Mouse (Mus musculus) liver, embryonic 14.5 days (tissue): ENCODE data around the gene Afp. TPM values are rescaled to one million over a fixed set of nuclear protein-coding genes. Genes with fewer than 3 reads are reported as not detected.

Source experiments
- ATAC-seq: fragments of 200-750 bp; cut with Nextera tagmentation; 2 replicates; pipeline ENCODE4 v1.8.0; 2017; ENCODE audit warnings: moderate number of reproducible peaks, mild to moderate bottlenecking, moderate library complexity; ENCODE audit not compliant: insufficient read depth
- DNase-seq, 3 experiments: peaks; one replicate each; pipeline ENCODE4 v3.0.0-alpha.2; 2012 to 2013; ENCODE audit warnings: low read depth in 3 of 3, low spot score in 3 of 3
- H3K27ac ChIP-seq: fragments of 300-500 bp; sonication (generic); 2 replicates; pipeline ENCODE4 v1.5.1; 2014; ENCODE audit warnings: moderate library complexity, mild to moderate bottlenecking, control low read depth, inconsistent platforms
- H3K27me3 ChIP-seq: fragments of 300-500 bp; sonication (generic); 2 replicates; pipeline ENCODE4 v1.6.1; 2014; ENCODE audit warnings: mild to moderate bottlenecking, low read length, moderate library complexity; ENCODE audit not compliant: control insufficient read depth, insufficient read depth
- H3K36me3 ChIP-seq: fragments of 300-500 bp; sonication (generic); replicated peaks from 2 replicates; pipeline ENCODE4 v1.6.1; 2014; ENCODE audit warnings: low read depth; ENCODE audit not compliant: control insufficient read depth, insufficient read depth
- H3K4me1 ChIP-seq, 2 experiments: fragments of 200-500 bp in 1 of 2; fragments of 300-500 bp in 1 of 2; sonication (generic) in 1 of 2; replicated peaks; 2 replicates each; pipeline ENCODE4 v1.6.1; 2012 to 2014; ENCODE audit warnings: antibody characterized with exemption in 1 of 2, inconsistent platforms in 1 of 2, low read length in 1 of 2; ENCODE audit not compliant: control insufficient read depth in 2 of 2, insufficient read depth in 2 of 2
- H3K4me2 ChIP-seq: fragments of 300-500 bp; sonication (generic); 2 replicates; pipeline ENCODE4 v1.6.1; 2014; ENCODE audit warnings: low read depth, mild to moderate bottlenecking, control low read depth, moderate library complexity
- H3K4me3 ChIP-seq, 2 experiments: fragments of 200-500 bp in 1 of 2; fragments of 300-500 bp in 1 of 2; sonication (generic) in 1 of 2; 2 replicates each; pipeline ENCODE4 v1.5.1; 2012 to 2014; ENCODE audit warnings: low read depth in 2 of 2, low read length in 2 of 2, mild to moderate bottlenecking in 2 of 2, control low read depth in 1 of 2, inconsistent platforms in 1 of 2, moderate library complexity in 1 of 2; ENCODE audit not compliant: insufficient read depth in 1 of 2
- H3K9ac ChIP-seq: fragments of 300-500 bp; sonication (generic); replicated peaks from 2 replicates; pipeline ENCODE4 v1.6.1; 2014; ENCODE audit warnings: mild to moderate bottlenecking, control low read depth, moderate library complexity
- H3K9me3 ChIP-seq: fragments of 300-500 bp; sonication (generic); 2 replicates; pipeline ENCODE4 v1.6.1; 2016; ENCODE audit warnings: low read length, mixed read lengths; ENCODE audit not compliant: control insufficient read depth
- CTCF ChIP-seq: IDR thresholded peaks from 2 replicates; pipeline ENCODE4 v1.5.1; 2016; ENCODE audit warnings: antibody characterized with exemption, low read depth, control low read depth
- EP300 ChIP-seq: IDR thresholded peaks from 2 replicates; pipeline ENCODE4 v1.6.1; 2016; ENCODE audit warnings: antibody characterized with exemption, low read depth
- WGBS: fragments of 180-500 bp; shearing (Covaris S2); extraction: QIAGEN DNeasy Blood & Tissue Kit; methylation state at CpG from one replicate; pipeline ENCODE4 v1.1.7; 2014; ENCODE audit not compliant: insufficient replicate concordance; 5-methylcytosine and 5-hydroxymethylcytosine counted together
- polyA plus RNA-seq, 2 experiments: library from polyadenylated mRNA; depleted of rRNA in 1 of 2; stranded (reverse) in 1 of 2; unstranded in 1 of 2; fragments of >200 nt; fragmentation: Nextera tagmentation in 1 of 2; extraction: Ambion mirVana in 1 of 2; gene quantifications; 2 replicates each; pipeline versions ENCODE4 v1.2.1 to v1.2.3; 2012 to 2014

Afp gene
- polyA plus RNA-seq, 2 experiments: 8,021 to 11,484 TPM

GRCm38 (mm10) chr5:90458727-90459126 lies 31.8 kb upstream of the Afp start:
- Histone ChIP-seq H3K4me1 (no peaks in the 10 kb centered on the region), H3K36me3 (no peaks in the 10 kb centered on the region), H3K27ac (no peak overlapping the region), H3K9me3 (no peaks in the 10 kb centered on the region), H3K27me3 (no peaks in the 10 kb centered on the region), H3K4me2 (no peak overlapping the region), H3K4me3 (no peak overlapping the region), H3K9ac (no peak overlapping the region)
- ATAC-seq: no peak
- WGBS: 48% methylated on average over 5 of the region's 5 CpGs
- TF ChIP-seq EP300 (no peak), CTCF (no peak)
- DNase-seq: no peak

- TF ChIP-seq EP300 (no peak), CTCF (no peak)
- peak; percentile 30; the same call in 1 of the 2 replicates for ATAC-seq
- no peak for DNase-seq
- Histone ChIP-seq H3K4me1 (no peaks in the 10 kb centered on the region), H3K27ac (peak within 1 kb of the TSS; percentile 24; the same call in 1 of the 2 replicates), H3K4me3 (peak within 1 kb of the TSS; percentile 27 to 51; a peak in 3 of 4 replicates), H3K36me3 (no peaks in the 10 kb centered on the region), H3K9ac (peak within 1 kb of the TSS; percentile 43), H3K4me2 (0 out of 2 replicates have a peak within 1 kb of the TSS, but pooled peaks have one; percentile 2), H3K9me3 (no peaks in the 10 kb centered on the region), H3K27me3 (no peaks in the 10 kb centered on the region)
- WGBS: 68% methylated on average over 8 of the region's 8 CpGs
These were observed 29.9 kb upstream of the Afp start, which contains the start of gene Alb for GRCm38 (mm10) chr5:90460619-90461018. TSS of gene Alb (plus strand) at chr5:90460897.

- Histone ChIP-seq H3K27me3 (no peaks in the 10 kb centered on the region), H3K9ac (no peak overlapping the region), H3K27ac (no peak overlapping the region), H3K9me3 (no peaks in the 10 kb centered on the region), H3K4me3 (no peak overlapping the region), H3K4me1 (no peaks in the 10 kb centered on the region), H3K4me2 (no peak overlapping the region), H3K36me3 (no peaks in the 10 kb centered on the region)
- DNase-seq (no peak), ATAC-seq (no peak)
- 55% methylated on average over 4 of the region's 4 CpGs for WGBS
- TF ChIP-seq CTCF (no peak), EP300 (no peak)
These were observed 23.7 kb upstream of the Afp start for GRCm38 (mm10) chr5:90466806-90467205.

GRCm38 (mm10) chr5:90467245-90467644 lies 23.3 kb upstream of the Afp start:
- 56% methylated on average over 6 of the region's 6 CpGs for WGBS
- DNase-seq (no peak), ATAC-seq (no peak)
- Histone ChIP-seq H3K4me2 (no peak overlapping the region), H3K36me3 (no peaks in the 10 kb centered on the region), H3K9me3 (no peaks in the 10 kb centered on the region), H3K4me3 (no peak overlapping the region), H3K27ac (no peak overlapping the region), H3K9ac (no peak overlapping the region), H3K4me1 (no peaks in the 10 kb centered on the region), H3K27me3 (no peaks in the 10 kb centered on the region)
- no peak for TF ChIP-seq EP300
- no peak for TF ChIP-seq CTCF

- no peak for TF ChIP-seq CTCF
- TF ChIP-seq EP300: no peak
- no peak for ATAC-seq
- Histone ChIP-seq H3K9ac (no peak overlapping the region), H3K27ac (no peak overlapping the region), H3K4me1 (no peaks in the 10 kb centered on the region), H3K36me3 (no peaks in the 10 kb centered on the region), H3K4me2 (no peak overlapping the region), H3K27me3 (no peaks in the 10 kb centered on the region), H3K9me3 (no peaks in the 10 kb centered on the region), H3K4me3 (no peak overlapping the region)
- 63% methylated on average over 3 of the region's 3 CpGs for WGBS
- DNase-seq: no peak
These were observed 19.7 kb upstream of the Afp start for GRCm38 (mm10) chr5:90470836-90471235.
